Mouse (Mus musculus): Measurements from ENCODE around the gene Olfr485. TPM values are rescaled to one million over a fixed set of nuclear protein-coding genes. Genes with fewer than 3 reads are reported as not detected.

The Olfr485 gene
- polyA plus RNA-seq, 1 experiment, result not detected

DNA sequence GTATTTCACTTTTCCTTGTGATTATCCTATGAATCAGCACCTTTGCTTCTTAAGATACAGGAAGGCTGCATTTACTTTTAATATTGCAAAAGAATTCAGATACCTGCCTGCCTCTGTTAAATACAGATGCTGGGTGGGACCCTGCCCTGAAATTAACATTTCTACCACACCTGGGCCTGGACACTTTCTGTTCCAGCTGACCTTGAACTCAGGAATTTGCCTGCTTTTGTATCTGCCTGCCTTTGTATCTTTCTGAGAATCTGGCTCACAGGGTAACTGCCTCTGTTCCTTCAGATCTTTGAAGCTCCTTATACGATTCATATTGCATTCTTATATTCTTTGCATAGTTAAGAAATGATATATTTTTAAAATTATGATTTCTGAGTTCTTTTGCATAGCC is 38.3 kb downstream of the Olfr485 start:
- no peak for TF ChIP-seq MYOD1 (IDR thresholded peaks at IDR 0.05; ENCODE audit: control insufficient read depth in 1 of 3, insufficient read length in 2 of 3, low read depth in 2 of 3)
- TF ChIP-seq TCF3 (IDR thresholded peaks at IDR 0.05; ENCODE audit: insufficient read length, low read depth), result no peak
- no peak for TF ChIP-seq POLR2AphosphoS2 (IDR thresholded peaks at IDR 0.05; ENCODE audit: insufficient read length, low read depth)
- TF ChIP-seq MAX (IDR thresholded peaks at IDR 0.05; ENCODE audit: low read depth), result no peak
- TF ChIP-seq E2F4 (IDR thresholded peaks at IDR 0.05; ENCODE audit: insufficient read depth), result no peak
- TF ChIP-seq POLR2A (IDR thresholded peaks at IDR 0.05; ENCODE audit: insufficient read length, low read depth), result no peak
- no peak for TF ChIP-seq USF1 (IDR thresholded peaks at IDR 0.05; ENCODE audit: low read depth)
- Histone ChIP-seq H3K79me2 (ENCODE audit: control insufficient read depth, insufficient read depth) (no peaks in the 10 kb centered on the region), H3K4me2 (ENCODE audit: low read depth) (no peak overlapping the region), H3ac (ENCODE audit: control insufficient read depth, insufficient read length) (no peak overlapping the region), H3K4me3 (no peak overlapping the region), H3K36me3 (ENCODE audit: control insufficient read depth, insufficient read depth) (no peaks in the 10 kb centered on the region), H3K27me3 (ENCODE audit: control insufficient read depth, insufficient read depth, insufficient read length) (no peaks in the 10 kb centered on the region)

GRCm38 (mm10) chr7:108120681-108121080 is 39.0 kb downstream of the Olfr485 start:
- TF ChIP-seq TCF3 (IDR thresholded peaks at IDR 0.05; ENCODE audit: insufficient read length, low read depth), result no peak
- no peak for TF ChIP-seq REST (IDR thresholded peaks at IDR 0.05; ENCODE audit: insufficient read depth, insufficient read length)
- no peak for TF ChIP-seq USF1 (IDR thresholded peaks at IDR 0.05; ENCODE audit: low read depth)
- TF ChIP-seq TCF12 (IDR thresholded peaks at IDR 0.05; ENCODE audit: insufficient read depth, poor library complexity, severe bottlenecking), result no peak
- no peak for TF ChIP-seq POLR2A (IDR thresholded peaks at IDR 0.05; ENCODE audit: insufficient read length, low read depth)
- TF ChIP-seq MAX (IDR thresholded peaks at IDR 0.05; ENCODE audit: low read depth), result no peak
- no peak for TF ChIP-seq POLR2AphosphoS2 (IDR thresholded peaks at IDR 0.05; ENCODE audit: insufficient read length, low read depth)
- Histone ChIP-seq H3K79me2 (ENCODE audit: control insufficient read depth, insufficient read depth) (no peaks in the 10 kb centered on the region), H3K4me3 (no peak overlapping the region)

More at GRCm38 (mm10) chr7:108120681-108121080, 39.0 kb downstream of the Olfr485 start:
- Histone ChIP-seq H3K4me2 (ENCODE audit: low read depth) (no peak overlapping the region), H3ac (ENCODE audit: control insufficient read depth, insufficient read length) (no peak overlapping the region), H3K36me3 (ENCODE audit: control insufficient read depth, insufficient read depth) (no peaks in the 10 kb centered on the region), H3K27me3 (ENCODE audit: control insufficient read depth, insufficient read depth, insufficient read length) (no peaks in the 10 kb centered on the region)

Other genes with a start within 250 kb of the Olfr485 start
- gene Olfr473, start 229.4 kb downstream of the Olfr485 start, polyA plus RNA-seq (2012; fragmentation: generic; extraction: Trizol), result not detected
- gene Olfr474, start 205.2 kb downstream of the Olfr485 start, polyA plus RNA-seq (2012; fragmentation: generic; extraction: Trizol), result not detected
- not detected for gene Olfr476, start 195.1 kb downstream of the Olfr485 start, polyA plus RNA-seq (2012; fragmentation: generic; extraction: Trizol)
- not detected for gene Olfr477, start 173.2 kb downstream of the Olfr485 start, polyA plus RNA-seq (2012; fragmentation: generic; extraction: Trizol)
- gene Olfr478, start 125.9 kb downstream of the Olfr485 start, polyA plus RNA-seq (2012; fragmentation: generic; extraction: Trizol), result not detected
- gene Olfr479, start 109.2 kb downstream of the Olfr485 start, polyA plus RNA-seq (2012; fragmentation: generic; extraction: Trizol), result not detected
- gene Olfr480, start 92.5 kb downstream of the Olfr485 start, polyA plus RNA-seq (2012; fragmentation: generic; extraction: Trizol), result not detected
- gene Olfr481, start 80.0 kb downstream of the Olfr485 start, polyA plus RNA-seq (2012; fragmentation: generic; extraction: Trizol), result not detected
- gene Olfr482, start 62.3 kb downstream of the Olfr485 start, polyA plus RNA-seq (2012; fragmentation: generic; extraction: Trizol), result 0.02 TPM
- gene Olfr483, start 59.0 kb downstream of the Olfr485 start, polyA plus RNA-seq (2012; fragmentation: generic; extraction: Trizol), result not detected
- gene Olfr484, start 32.4 kb downstream of the Olfr485 start, polyA plus RNA-seq (2012; fragmentation: generic; extraction: Trizol), result not detected
- not detected for gene Olfr486, start 12.9 kb upstream of the Olfr485 start, polyA plus RNA-seq (2012; fragmentation: generic; extraction: Trizol)
- not detected for gene Olfr487, start 54.8 kb upstream of the Olfr485 start, polyA plus RNA-seq (2012; fragmentation: generic; extraction: Trizol)
- gene Olfr488, start 98.5 kb upstream of the Olfr485 start, polyA plus RNA-seq (2012; fragmentation: generic; extraction: Trizol), result not detected
- not detected for gene Olfr490, start 129.1 kb upstream of the Olfr485 start, polyA plus RNA-seq (2012; fragmentation: generic; extraction: Trizol)
- gene Olfr491, start 153.6 kb upstream of the Olfr485 start, polyA plus RNA-seq (2012; fragmentation: generic; extraction: Trizol), result not detected
- gene Olfr492, start 163.8 kb upstream of the Olfr485 start, polyA plus RNA-seq (2012; fragmentation: generic; extraction: Trizol), result not detected
- not detected for gene Olfr493, start 187.1 kb upstream of the Olfr485 start, polyA plus RNA-seq (2012; fragmentation: generic; extraction: Trizol)
- gene Olfr494, start 205.5 kb upstream of the Olfr485 start, polyA plus RNA-seq (2012; fragmentation: generic; extraction: Trizol), result not detected
- not detected for gene Olfr495, start 233.3 kb upstream of the Olfr485 start, polyA plus RNA-seq (2012; fragmentation: generic; extraction: Trizol)

Data from myocyte (in vitro differentiated cells).